Mouse (Mus musculus) intestine, postnatal 0 days (tissue): ENCODE measurements at regions not wholly inside any gene's neighbourhood (a gene's known extent, or its start where the extent isn't known, plus 50 kb on each side); places are given as distances from the start of the nearest gene placed in this dataset.

ENCODE experiments used
- ATAC-seq: fragments of 200-750 bp; cut with Nextera tagmentation; 2 replicates; pipeline ENCODE4 v1.8.0; 2017; ENCODE audit warnings: mild to moderate bottlenecking, moderate TSS enrichment, moderate library complexity
- H3K27ac ChIP-seq: fragments of 300-500 bp; sonication (generic); 2 replicates; pipeline ENCODE4 v1.5.1; 2014; ENCODE audit warnings: mild to moderate bottlenecking, low read depth, low read length, moderate library complexity
- H3K27me3 ChIP-seq: fragments of 300-500 bp; sonication (generic); replicated peaks from 2 replicates; pipeline ENCODE4 v1.6.1; 2014; ENCODE audit warnings: low read length, mixed read lengths; ENCODE audit not compliant: control insufficient read depth, insufficient read depth
- H3K36me3 ChIP-seq: fragments of 300-500 bp; sonication (generic); 2 replicates; pipeline ENCODE4 v1.6.1; 2014; ENCODE audit warnings: mild to moderate bottlenecking, moderate library complexity; ENCODE audit not compliant: control insufficient read depth, insufficient read depth
- H3K4me1 ChIP-seq: fragments of 300-500 bp; sonication (generic); replicated peaks from 2 replicates; pipeline ENCODE4 v1.6.1; 2014; ENCODE audit warnings: antibody characterized with exemption, low read length, mixed read lengths; ENCODE audit not compliant: control insufficient read depth, insufficient read depth
- H3K4me2 ChIP-seq: fragments of 300-500 bp; sonication (generic); replicated peaks from 2 replicates; pipeline ENCODE4 v1.6.1; 2014; ENCODE audit warnings: low read depth, mild to moderate bottlenecking, moderate library complexity
- H3K4me3 ChIP-seq: fragments of 300-500 bp; sonication (generic); 2 replicates; pipeline ENCODE4 v1.5.1; 2014; ENCODE audit warnings: low read depth, low read length
- H3K9ac ChIP-seq: fragments of 300-500 bp; sonication (generic); 2 replicates; pipeline ENCODE4 v1.6.1; 2014; ENCODE audit warnings: mild to moderate bottlenecking, low read depth, low read length
- H3K9me3 ChIP-seq: fragments of 300-500 bp; sonication (generic); 2 replicates; pipeline ENCODE4 v1.6.1; 2016; ENCODE audit warnings: mixed run types; ENCODE audit not compliant: control insufficient read depth
- CTCF ChIP-seq: sonication (generic); IDR thresholded peaks from 2 replicates; pipeline ENCODE4 v1.5.1; 2016; ENCODE audit warnings: low read depth, mild to moderate bottlenecking, control low read depth, antibody characterized with exemption, moderate library complexity
- WGBS: fragments of 180-500 bp; shearing (Covaris S2); extraction: QIAGEN DNeasy Blood & Tissue Kit; methylation state at CpG from one replicate; pipeline ENCODE4 v1.1.7; 2014; 5-methylcytosine and 5-hydroxymethylcytosine counted together

- 92% methylated on average over 1 of the region's 1 CpGs for WGBS
- no peak for TF ChIP-seq CTCF
Measured at GRCm38 (mm10) chr10:108016552-108016951, 104.6 kb upstream of the Otogl start.

DNA sequence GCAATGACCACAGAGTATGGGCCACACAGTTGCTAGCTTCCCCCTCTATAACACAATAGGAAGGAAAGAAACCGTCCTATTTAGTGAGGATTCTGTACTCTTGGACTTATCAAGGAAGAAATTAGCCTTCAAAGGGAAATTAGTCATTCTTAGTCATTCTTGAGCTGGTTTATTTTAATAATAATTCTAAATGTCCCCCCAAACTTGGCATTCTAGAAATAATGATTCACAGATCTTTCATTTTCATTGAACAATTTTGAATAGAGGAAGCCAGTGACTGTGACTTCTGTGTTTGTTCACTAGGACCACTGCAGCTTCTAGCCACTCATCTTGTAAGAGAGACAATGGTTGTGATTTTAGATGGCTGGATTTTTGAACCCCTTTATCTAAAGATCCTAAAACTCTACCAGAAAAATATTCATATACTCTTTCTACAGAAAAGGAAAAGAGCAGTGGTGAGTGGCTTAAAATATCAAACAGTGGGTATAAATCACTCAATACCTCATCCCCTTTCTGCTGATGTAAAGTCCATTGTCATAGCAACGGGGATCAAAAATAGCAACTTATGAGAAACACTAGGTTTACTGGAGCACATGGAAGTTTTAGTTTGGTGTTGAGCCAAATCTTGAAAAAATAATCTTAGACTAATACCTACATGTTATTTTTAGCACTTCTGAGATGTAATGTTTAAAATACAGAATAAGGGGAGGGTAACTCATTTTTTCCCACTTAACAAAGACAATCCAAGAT, 83.1 kb upstream of the Otogl start:
- no peak for TF ChIP-seq CTCF
- Histone ChIP-seq H3K27ac (no peak overlapping the region), H3K27me3 (no peaks in the 10 kb centered on the region), H3K9me3 (no peaks in the 10 kb centered on the region), H3K4me2 (no peak overlapping the region), H3K36me3 (no peaks in the 10 kb centered on the region), H3K4me1 (no peaks in the 10 kb centered on the region; the same call in 1 of the 2 replicates), H3K9ac (no peak overlapping the region), H3K4me3 (no peak overlapping the region)
- ATAC-seq: no peak
- 77% methylated on average over 2 of the region's 2 CpGs for WGBS

More at GRCm38 (mm10) chr10:108016552-108016951, 104.6 kb upstream of the Otogl start:
- Histone ChIP-seq H3K4me1 (no peaks in the 10 kb centered on the region), H3K4me2 (no peak overlapping the region), H3K36me3 (no peaks in the 10 kb centered on the region), H3K4me3 (no peak overlapping the region), H3K9me3 (no peaks in the 10 kb centered on the region), H3K27me3 (no peaks in the 10 kb centered on the region), H3K27ac (no peak overlapping the region), H3K9ac (no peak overlapping the region)
- ATAC-seq: no peak

GRCm38 (mm10) chr10:107992621-107993020, 80.7 kb upstream of the Otogl start:
- ATAC-seq: no peak
- H3K36me3 ChIP-seq: no peaks in the 10 kb centered on the region
- H3K9me3 ChIP-seq: no peaks in the 10 kb centered on the region
- H3K4me1 ChIP-seq: no peaks in the 10 kb centered on the region; the same call in 1 of the 2 replicates
- TF ChIP-seq CTCF: no peak
- no peaks in the 10 kb centered on the region for H3K27me3 ChIP-seq
- WGBS: 72% methylated on average over 3 of the region's 3 CpGs
- H3K4me2 ChIP-seq: no peak overlapping the region
- H3K4me3 ChIP-seq: no peak overlapping the region
- H3K9ac ChIP-seq: no peak overlapping the region
- no peak overlapping the region for H3K27ac ChIP-seq

DNA sequence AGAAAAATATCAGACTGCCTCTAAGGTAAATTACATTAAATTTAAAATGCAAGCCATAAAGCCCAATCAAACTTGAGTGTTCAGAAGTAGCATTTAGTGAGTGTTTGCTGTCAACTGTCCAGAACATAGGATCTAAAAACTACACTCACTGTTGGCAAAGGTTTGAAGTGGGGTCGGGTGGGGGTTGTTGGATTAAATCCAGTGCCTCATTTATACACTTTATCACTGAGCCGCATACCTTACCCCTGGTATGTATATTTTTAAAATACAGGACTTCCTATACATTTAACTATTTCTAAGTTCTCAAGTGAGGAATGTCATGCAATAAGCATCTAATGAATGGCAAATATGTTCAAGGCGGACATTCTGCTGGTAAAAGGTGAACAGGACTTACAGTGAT, 78.6 kb upstream of the Otogl start:
- WGBS: 79% methylated on average over 3 of the region's 3 CpGs
- Histone ChIP-seq H3K4me2 (no peak overlapping the region), H3K4me1 (no peaks in the 10 kb centered on the region; the same call in 1 of the 2 replicates)

DNA sequence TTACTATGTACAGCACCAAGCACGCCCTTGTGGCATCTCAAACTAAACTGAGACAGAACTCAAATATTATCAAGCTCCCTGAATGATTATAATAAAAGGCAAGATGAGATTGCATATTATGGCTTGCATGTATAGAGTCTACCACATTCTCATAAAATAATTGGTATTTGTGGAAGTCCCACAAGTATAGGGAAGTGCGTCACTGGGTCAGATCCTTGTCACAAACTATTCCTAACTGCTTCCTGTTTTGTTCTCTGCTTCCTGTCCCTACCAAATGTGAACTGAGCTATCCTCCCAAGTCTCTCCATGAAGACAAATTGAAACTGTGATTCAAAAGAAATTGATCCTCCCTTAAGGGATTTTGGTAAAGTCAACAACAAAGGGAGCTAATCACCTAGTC, 78.0 kb upstream of the Otogl start:
- no peak for TF ChIP-seq CTCF
- H3K4me1 ChIP-seq: no peaks in the 10 kb centered on the region; the same call in 1 of the 2 replicates
- no peaks in the 10 kb centered on the region for H3K27me3 ChIP-seq
- no peak overlapping the region for H3K27ac ChIP-seq
- H3K9me3 ChIP-seq: no peaks in the 10 kb centered on the region
- no peak overlapping the region for H3K9ac ChIP-seq
- no peak for ATAC-seq
- no peak overlapping the region for H3K4me2 ChIP-seq
- no peaks in the 10 kb centered on the region for H3K36me3 ChIP-seq
- H3K4me3 ChIP-seq: no peak overlapping the region
- WGBS: 83% methylated on average over 2 of the region's 2 CpGs

More for the DNA sequence above, 78.6 kb upstream of the Otogl start:
- Histone ChIP-seq H3K9me3 (no peaks in the 10 kb centered on the region), H3K36me3 (no peaks in the 10 kb centered on the region), H3K27ac (no peak overlapping the region), H3K4me3 (no peak overlapping the region), H3K27me3 (no peaks in the 10 kb centered on the region), H3K9ac (no peak overlapping the region)
- no peak for ATAC-seq
- no peak for TF ChIP-seq CTCF

DNA sequence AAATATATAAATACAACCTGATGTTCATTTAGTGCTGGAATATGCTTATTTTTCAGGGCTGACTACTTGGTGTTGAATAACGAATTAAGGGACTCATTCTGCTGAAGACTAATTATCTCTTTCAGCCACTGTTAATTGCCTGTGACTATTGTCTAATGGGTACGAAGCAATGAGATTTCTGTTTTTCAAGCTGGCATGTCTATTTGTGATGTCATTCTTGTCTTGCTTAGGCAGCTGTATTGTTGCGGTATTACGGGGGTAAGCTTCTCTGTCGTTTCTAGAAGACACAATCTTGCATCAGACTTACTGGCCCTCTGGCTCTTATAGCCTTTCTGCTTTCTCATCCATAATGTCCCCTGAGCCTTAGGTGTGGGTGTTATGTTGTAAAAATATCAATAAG, 70.7 kb upstream of the Otogl start:
- no peak for ATAC-seq
- WGBS: 90% methylated on average over 5 of the region's 5 CpGs
- no peak for TF ChIP-seq CTCF
- no peak overlapping the region for H3K4me2 ChIP-seq
- no peaks in the 10 kb centered on the region for H3K4me1 ChIP-seq
- no peaks in the 10 kb centered on the region for H3K9me3 ChIP-seq
- no peak overlapping the region for H3K9ac ChIP-seq
- no peaks in the 10 kb centered on the region for H3K36me3 ChIP-seq
- no peak overlapping the region for H3K4me3 ChIP-seq
- no peak overlapping the region for H3K27ac ChIP-seq
- H3K27me3 ChIP-seq: no peaks in the 10 kb centered on the region
